Mouse (Mus musculus): ENCODE measurements around the gene Cyp4f17. TPM values are rescaled to one million over a fixed set of nuclear protein-coding genes. Genes with fewer than 3 reads are reported as not detected.
"Not testable (repeated sequence)": the region's sequence is repeated elsewhere in the genome, so short reads cannot be mapped to it uniquely, and the experiment has no call there.

Gene Cyp4f17
- polyA plus RNA-seq, 1 experiment, result 14.5 TPM

DNA sequence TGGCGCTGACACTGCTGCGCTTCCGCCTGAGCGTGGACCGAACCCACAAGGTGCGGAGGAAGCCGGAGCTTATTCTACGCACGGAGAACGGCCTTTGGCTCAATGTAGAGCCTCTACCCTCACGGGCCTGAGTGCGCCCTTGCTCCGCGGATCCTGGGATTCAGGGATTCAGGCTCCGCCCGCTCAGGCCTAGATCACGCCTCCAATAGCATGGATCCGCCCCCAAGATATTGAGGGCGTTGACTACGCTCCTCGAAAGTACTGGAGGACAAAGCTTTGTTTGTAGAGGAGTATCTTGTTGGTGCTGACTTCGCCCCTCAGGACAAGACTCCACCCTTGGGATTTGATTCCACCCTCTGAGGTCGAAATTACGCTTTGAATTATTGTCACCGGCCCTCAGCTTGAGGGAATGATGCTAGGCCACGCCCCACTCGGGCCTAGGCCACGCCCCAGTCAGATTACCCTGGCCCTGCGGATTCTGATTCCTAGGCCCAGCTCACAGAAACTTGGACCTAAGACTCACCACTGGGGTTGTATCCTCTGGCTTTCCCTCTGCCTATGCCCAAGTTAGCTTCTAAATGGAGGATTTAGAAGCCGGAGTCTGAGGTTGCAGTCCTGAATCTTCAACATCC, 13.4 kb upstream of the Cyp4f17 start:
- peak; percentile 61 for DNase-seq (ENCODE audit: low read depth)
- TF ChIP-seq CTCF (IDR thresholded peaks at IDR 0.05; ENCODE audit: borderline replicate concordance, extremely low read depth, insufficient read depth, insufficient read length) (no peak), POLR2A (IDR thresholded peaks at IDR 0.05; ENCODE audit: borderline replicate concordance, extremely low read depth, insufficient read depth, insufficient read length, poor library complexity, severe bottlenecking) (peak; percentile 9; the same call in 1 of the 2 replicates)

DNA sequence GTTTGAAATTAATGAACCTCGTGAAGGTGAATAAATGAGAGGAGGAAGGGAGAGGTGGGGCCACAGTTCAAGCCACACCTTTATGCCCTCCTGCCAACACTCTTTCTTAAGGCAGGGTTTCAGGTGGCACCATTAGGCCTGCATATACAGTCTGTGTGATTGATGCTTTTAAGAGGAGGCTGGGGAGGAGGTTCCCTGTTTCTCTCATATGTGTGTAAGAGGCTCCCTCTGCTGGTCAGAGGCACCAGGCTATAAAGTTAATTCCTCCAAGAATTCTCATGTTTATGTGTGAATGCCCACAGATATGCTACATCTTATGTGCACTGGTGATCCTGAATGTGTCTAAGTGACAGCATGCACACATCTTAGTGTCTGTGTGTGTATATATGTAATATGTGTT, 11.2 kb upstream of the Cyp4f17 start:
- TF ChIP-seq POLR2A (IDR thresholded peaks at IDR 0.05; ENCODE audit: borderline replicate concordance, extremely low read depth, insufficient read depth, insufficient read length, poor library complexity, severe bottlenecking) (no peak), CTCF (IDR thresholded peaks at IDR 0.05; ENCODE audit: borderline replicate concordance, extremely low read depth, insufficient read depth, insufficient read length) (peak; percentile 72; the same call in 1 of the 2 replicates)
- peak; percentile 89 for DNase-seq (ENCODE audit: low read depth)

DNA sequence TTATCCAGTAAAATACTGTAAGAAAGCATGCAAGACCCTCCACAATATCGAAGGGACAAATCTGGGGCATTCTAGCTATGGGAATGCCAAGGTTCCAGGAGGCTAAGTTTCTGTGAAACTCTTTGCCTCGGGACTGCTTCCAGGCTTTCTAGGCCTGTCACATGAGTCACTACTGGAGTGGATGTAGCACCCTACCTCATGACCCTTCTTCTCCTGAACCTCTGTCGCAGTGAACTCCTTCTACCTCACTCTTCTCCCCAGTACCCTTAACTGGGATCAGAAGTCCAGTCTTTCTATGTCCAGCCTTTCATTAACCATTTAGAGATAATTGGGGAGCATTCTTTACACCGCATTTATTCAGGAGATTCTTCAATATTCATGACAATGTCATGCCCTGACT, 5.3 kb upstream of the Cyp4f17 start:
- not testable (repeated sequence) for DNase-seq (ENCODE audit: low read depth)

DNA sequence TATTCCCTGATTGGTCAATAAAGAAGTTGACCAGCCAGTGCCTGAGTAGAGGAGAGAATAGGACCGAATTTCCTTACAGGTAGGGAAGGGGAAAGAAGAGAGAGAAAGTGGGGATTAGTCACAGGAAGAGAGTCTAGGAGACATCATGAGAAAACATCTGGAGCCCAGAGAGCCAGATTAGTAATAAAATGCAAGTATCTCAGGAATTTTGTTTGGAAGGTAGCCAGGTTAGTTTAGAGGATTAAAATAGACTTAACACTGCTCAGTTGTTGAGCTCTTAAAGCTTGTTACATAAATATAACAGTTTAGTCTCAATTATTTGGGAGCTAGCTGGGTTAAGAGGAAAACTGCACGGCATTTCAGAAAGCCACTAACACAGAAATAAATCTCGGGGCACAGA, 4.8 kb upstream of the Cyp4f17 start:
- no peak for DNase-seq (ENCODE audit: low read depth)
- TF ChIP-seq POLR2A (IDR thresholded peaks at IDR 0.05; ENCODE audit: borderline replicate concordance, extremely low read depth, insufficient read depth, insufficient read length, poor library complexity, severe bottlenecking) (no peak), CTCF (IDR thresholded peaks at IDR 0.05; ENCODE audit: borderline replicate concordance, extremely low read depth, insufficient read depth, insufficient read length) (no peak)

DNA sequence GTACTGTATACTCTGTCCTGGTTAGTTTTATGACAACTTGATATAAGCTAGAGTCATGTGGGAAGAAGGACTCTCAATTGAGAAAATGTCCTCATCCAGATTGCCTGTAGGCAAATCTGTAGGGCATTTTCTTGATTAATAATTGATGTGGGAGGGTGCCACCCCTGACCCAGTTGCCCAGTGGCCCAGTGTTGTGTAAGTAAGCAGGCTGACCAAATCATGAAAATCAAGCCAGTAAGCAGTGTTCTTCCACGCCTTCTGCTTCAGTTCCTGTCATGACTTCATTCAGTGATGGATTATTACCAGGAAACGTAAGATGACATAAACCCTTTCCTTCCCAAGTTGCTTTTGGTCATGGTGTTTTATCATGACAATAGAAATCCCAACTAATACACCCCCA, 2.7 kb upstream of the Cyp4f17 start:
- TF ChIP-seq POLR2A (IDR thresholded peaks at IDR 0.05; ENCODE audit: borderline replicate concordance, extremely low read depth, insufficient read depth, insufficient read length, poor library complexity, severe bottlenecking) (no peak), CTCF (IDR thresholded peaks at IDR 0.05; ENCODE audit: borderline replicate concordance, extremely low read depth, insufficient read depth, insufficient read length) (no peak)
- DNase-seq (ENCODE audit: low read depth), result no peak

DNA sequence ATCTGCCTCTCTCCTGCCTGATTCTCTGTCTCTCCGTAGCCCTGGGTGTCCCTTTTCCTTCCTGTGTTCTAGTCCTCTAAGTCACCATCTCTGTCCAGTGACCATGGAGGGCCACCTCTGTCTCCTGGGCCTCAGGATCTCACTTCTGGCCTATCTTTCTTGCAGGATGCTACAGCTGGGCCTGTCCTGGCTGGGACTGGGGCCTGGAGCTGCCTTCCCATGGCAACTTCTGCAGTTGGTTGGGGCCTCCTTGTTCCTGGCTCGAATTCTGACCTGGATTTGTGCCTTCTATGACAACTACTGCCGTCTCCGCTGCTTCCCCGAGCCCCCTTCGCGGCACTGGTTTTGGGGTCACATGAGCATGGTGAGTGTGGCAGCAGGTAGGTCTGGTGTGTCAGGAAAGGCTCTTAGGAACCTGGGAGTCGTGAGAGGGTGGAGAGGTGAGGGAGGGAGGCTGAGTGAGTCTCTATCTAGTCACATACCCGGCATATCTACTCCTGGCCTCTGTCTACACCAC, 937 bp downstream of the Cyp4f17 start:
- no peak for TF ChIP-seq CTCF (IDR thresholded peaks at IDR 0.05; ENCODE audit: borderline replicate concordance, extremely low read depth, insufficient read depth, insufficient read length)
- TF ChIP-seq POLR2A (IDR thresholded peaks at IDR 0.05; ENCODE audit: borderline replicate concordance, extremely low read depth, insufficient read depth, insufficient read length, poor library complexity, severe bottlenecking), result no peak
- DNase-seq (ENCODE audit: low read depth), result no peak

DNA sequence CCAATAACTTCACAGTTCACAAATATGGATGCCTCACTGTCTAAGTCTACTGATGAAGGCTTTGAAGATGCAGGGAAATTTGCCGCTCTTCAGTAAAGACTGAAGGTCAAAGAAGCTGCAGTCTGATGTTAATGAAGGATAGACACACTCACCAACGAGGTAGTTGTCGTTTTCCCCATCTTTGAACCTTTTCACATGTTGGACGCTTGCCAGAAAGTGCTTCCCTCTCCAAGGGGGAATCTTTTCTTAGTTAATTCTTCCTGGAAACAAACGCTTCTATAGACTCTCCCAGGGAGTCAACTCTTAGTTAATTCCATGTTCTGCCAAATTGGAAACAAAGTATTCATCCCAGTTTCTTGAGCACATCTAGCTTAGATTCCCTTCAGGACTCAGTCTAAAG, 10.3 kb downstream of the Cyp4f17 start:
- TF ChIP-seq POLR2A (IDR thresholded peaks at IDR 0.05; ENCODE audit: borderline replicate concordance, extremely low read depth, insufficient read depth, insufficient read length, poor library complexity, severe bottlenecking) (no peak), CTCF (IDR thresholded peaks at IDR 0.05; ENCODE audit: borderline replicate concordance, extremely low read depth, insufficient read depth, insufficient read length) (no peak)
- DNase-seq (ENCODE audit: low read depth), result no peak

DNA sequence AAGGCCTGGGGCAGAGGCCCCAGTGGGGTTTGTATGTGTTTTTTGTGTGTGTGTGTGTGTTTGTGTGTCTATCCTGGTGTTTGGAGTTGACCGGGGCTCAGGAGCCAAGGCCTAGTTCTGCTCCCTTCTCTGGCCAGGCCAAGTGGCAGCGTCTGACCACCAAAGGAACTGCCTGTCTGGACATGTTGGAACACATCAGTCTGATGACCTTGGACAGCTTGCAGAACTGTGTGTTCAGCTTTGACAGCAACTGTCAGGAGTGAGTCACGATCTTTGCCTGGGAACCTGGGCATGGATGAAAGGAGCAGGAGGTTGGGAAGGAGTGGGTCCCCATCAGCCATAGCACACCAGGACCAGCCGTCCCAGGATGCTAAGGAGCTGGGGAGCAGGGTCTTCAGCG, 16.1 kb downstream of the Cyp4f17 start:
- no peak for DNase-seq (ENCODE audit: low read depth)
- TF ChIP-seq CTCF (IDR thresholded peaks at IDR 0.05; ENCODE audit: borderline replicate concordance, extremely low read depth, insufficient read depth, insufficient read length) (no peak), POLR2A (IDR thresholded peaks at IDR 0.05; ENCODE audit: borderline replicate concordance, extremely low read depth, insufficient read depth, insufficient read length, poor library complexity, severe bottlenecking) (no peak)

DNA sequence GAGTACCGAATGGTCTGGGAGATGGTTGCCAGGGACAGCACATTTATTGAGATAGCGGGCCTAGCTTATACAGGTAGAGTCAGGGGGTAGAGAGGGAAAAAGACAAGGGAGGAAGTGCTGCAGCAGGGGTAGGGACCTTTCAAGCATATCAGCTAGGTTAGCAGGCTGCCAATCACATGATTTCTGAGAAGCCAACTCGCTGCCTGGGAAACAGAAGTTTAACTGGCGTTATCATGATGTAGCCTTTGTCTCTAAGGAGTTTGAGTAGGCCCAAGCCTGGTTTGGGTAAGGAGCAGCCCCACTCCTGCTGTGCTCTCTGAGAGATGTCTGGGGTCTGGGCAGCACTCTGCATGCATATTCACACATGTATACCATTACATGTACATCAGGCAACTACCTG, 16.5 kb downstream of the Cyp4f17 start:
- DNase-seq (ENCODE audit: low read depth), result no peak
- no peak for TF ChIP-seq POLR2A (IDR thresholded peaks at IDR 0.05; ENCODE audit: borderline replicate concordance, extremely low read depth, insufficient read depth, insufficient read length, poor library complexity, severe bottlenecking)
- TF ChIP-seq CTCF (IDR thresholded peaks at IDR 0.05; ENCODE audit: borderline replicate concordance, extremely low read depth, insufficient read depth, insufficient read length), result no peak

DNA sequence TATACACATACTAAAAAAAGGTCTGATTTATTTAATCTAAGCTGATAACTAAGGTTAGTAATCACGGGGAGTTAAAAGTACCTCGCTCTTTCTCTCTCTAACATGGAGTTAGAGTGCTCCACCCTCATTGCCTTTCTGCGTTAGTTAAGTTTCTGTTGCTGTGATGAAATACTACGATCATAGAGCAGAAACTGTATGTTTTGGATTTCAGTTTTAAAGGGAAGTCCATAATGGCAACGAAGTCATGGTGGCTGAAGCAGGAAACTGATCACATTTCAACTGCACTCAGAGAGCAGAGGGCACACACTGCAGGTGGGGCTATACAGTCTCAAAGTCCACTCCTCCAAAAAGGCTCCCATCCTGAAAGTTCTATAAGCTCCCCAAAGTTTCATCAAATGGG, 17.0 kb downstream of the Cyp4f17 start:
- DNase-seq (ENCODE audit: low read depth), result no peak
- TF ChIP-seq CTCF (IDR thresholded peaks at IDR 0.05; ENCODE audit: borderline replicate concordance, extremely low read depth, insufficient read depth, insufficient read length) (no peak), POLR2A (IDR thresholded peaks at IDR 0.05; ENCODE audit: borderline replicate concordance, extremely low read depth, insufficient read depth, insufficient read length, poor library complexity, severe bottlenecking) (no peak)

DNA sequence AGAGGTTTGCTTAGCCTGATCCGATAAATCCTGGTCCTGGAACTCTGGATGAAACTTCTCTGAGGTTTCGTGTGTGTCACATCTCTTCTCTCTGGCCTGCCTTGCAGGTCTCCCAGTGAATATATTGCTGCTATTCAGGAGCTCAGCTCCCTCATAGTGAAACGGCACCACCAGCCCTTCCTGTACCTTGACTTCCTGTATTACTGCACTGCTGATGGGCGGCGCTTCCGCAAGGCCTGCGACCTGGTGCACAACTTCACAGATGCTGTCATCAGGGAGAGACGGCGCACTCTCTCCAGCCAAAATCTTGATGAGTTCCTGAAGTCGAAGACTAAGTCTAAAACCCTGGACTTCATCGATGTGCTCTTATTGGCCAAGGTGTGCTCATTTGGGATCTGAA, 18.0 kb downstream of the Cyp4f17 start:
- TF ChIP-seq POLR2A (IDR thresholded peaks at IDR 0.05; ENCODE audit: borderline replicate concordance, extremely low read depth, insufficient read depth, insufficient read length, poor library complexity, severe bottlenecking), result no peak
- no peak for TF ChIP-seq CTCF (IDR thresholded peaks at IDR 0.05; ENCODE audit: borderline replicate concordance, extremely low read depth, insufficient read depth, insufficient read length)
- no peak for DNase-seq (ENCODE audit: low read depth)

DNA sequence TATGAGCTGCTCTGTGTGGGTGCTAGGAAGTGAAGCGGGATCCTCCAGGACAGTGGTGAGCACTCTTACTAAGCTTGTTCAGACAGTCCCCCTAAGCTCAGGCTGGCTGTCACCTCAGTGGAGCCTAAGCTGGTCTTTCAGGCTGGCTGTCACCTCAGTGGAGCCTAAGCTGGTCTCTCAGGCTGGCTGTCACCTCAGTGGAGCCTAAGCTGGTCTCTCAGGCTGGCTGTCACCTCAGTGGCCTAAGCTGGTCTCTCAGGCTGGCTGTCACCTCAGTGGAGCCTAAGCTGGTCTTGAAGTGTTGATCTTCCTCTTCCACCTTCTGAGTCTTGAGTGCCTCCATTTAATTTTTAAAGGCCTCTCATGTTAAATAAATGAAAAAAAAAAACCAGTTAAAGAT, 20.5 kb downstream of the Cyp4f17 start:
- not testable (repeated sequence) for DNase-seq (ENCODE audit: low read depth)

DNA sequence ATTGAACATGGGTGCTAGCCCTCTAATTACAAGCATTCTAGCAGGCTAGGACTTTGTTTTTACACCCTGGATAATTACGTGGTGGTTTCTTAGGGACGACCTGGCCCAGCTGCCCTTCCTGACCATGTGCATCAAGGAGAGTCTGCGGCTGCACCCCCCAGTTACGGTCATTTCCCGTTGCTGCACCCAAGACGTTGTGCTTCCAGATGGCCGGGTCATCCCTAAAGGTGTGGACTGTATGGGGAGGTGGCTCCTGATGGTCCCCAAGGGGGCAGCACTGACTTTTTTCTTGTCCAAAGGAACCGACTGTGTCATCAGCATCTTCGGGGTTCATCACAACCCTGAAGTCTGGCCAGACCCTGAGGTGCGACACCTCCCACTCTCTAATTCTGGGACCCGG, 21.9 kb downstream of the Cyp4f17 start:
- TF ChIP-seq POLR2A (IDR thresholded peaks at IDR 0.05; ENCODE audit: borderline replicate concordance, extremely low read depth, insufficient read depth, insufficient read length, poor library complexity, severe bottlenecking), result no peak
- TF ChIP-seq CTCF (IDR thresholded peaks at IDR 0.05; ENCODE audit: borderline replicate concordance, extremely low read depth, insufficient read depth, insufficient read length), result no peak
- no peak for DNase-seq (ENCODE audit: low read depth)

Data from brain, embryonic 14.5 days (tissue).